Mouse (Mus musculus) bone marrow, adult 2 months (tissue): ENCODE data around the gene Lrmda.

Source experiments
- CTCF ChIP-seq: fragments of 200-500 bp; IDR thresholded peaks from 2 replicates; pipeline ENCODE4 v1.5.1; 2011; ENCODE audit warnings: low read length, control low read depth; ENCODE audit not compliant: control insufficient read depth, insufficient read depth
- POLR2A ChIP-seq: fragments of 200-500 bp; IDR thresholded peaks from 2 replicates; pipeline ENCODE4 v1.6.1; 2011; ENCODE audit warnings: low read depth, mild to moderate bottlenecking, control low read depth, low read length, borderline replicate concordance; ENCODE audit not compliant: control insufficient read depth

GRCm38 (mm10) chr14:22715581-22716378, 696.3 kb downstream of the Lrmda start:
- TF ChIP-seq CTCF (no peak), POLR2A (no peak)
